Mouse (Mus musculus): ENCODE data around the gene Trim25. TPM values are rescaled to one million over a fixed set of nuclear protein-coding genes. Genes with fewer than 3 reads are reported as not detected.

Gene Trim25
- 24.2 and 27.3 TPM in 2 replicates for polyA plus RNA-seq (2015; fragmentation: Nextera tagmentation; extraction: Ambion mirVana)

DNA sequence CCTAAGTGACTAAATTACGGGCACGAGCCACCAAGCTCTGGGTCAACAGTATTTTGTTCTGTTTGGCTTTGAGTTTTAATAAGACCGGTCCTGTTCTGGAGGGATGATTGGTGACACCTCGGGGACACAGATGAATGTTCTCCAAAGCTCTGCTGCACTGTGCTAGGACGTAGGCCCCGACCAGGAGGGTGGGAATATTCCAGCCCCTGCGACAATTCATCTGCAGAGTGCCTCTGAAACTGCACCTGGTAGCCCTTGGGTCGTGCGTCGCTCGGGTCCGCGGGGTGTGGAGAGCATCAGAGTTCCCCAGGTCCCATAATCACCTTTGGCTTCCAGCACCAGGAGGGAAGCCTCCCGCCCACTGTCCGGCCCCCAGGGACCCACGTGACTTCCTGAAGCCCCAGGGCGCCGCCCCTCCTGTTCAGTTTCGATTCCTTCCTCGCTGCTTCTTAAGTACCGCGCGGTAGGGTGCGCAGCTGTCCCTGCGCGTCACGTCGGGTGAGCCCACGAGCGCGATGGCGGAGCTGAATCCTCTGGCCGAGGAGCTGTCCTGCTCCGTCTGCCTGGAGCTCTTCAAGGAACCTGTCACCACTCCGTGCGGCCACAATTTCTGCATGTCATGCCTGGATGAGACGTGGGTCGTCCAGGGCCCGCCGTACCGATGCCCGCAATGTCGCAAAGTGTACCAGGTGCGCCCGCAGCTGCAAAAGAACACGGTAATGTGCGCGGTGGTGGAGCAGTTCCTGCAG is at the start of gene Trim25:
Gene Trim25 (plus strand): TSS at position 403 of the 749 bp plus-strand sequence.
- Histone ChIP-seq H3K9ac (ENCODE audit: low read length) (peak within 1 kb of the TSS; percentile 87), H3K9me3 (ENCODE audit: control insufficient read depth, low read length) (no peaks in the 10 kb centered on the region), H3K36me3 (ENCODE audit: control insufficient read depth, insufficient read depth, low read length) (no peaks in the 10 kb centered on the region), H3K4me2 (ENCODE audit: low read depth, low read length) (peak within 1 kb of the TSS; percentile 67), H3K4me1 (replicated peaks; ENCODE audit: control insufficient read depth, insufficient read depth, low read length) (peaks cover 28% of the 10 kb centered on the region), H3K27ac (ENCODE audit: low read length) (peak within 1 kb of the TSS; percentile 68), H3K4me3 (ENCODE audit: low read length) (peak within 1 kb of the TSS; percentile 71), H3K27me3 (ENCODE audit: control insufficient read depth, insufficient read depth, low read depth, low read length) (no peaks in the 10 kb centered on the region)
- 2% methylated on average over 48 of the region's 48 CpGs for WGBS
- peak; percentile 97 for ATAC-seq (ENCODE audit: low read depth)

- no peak for ATAC-seq (ENCODE audit: low read depth)
- Histone ChIP-seq H3K27ac (ENCODE audit: low read length) (no peak overlapping the region), H3K27me3 (ENCODE audit: control insufficient read depth, insufficient read depth, low read depth, low read length) (no peaks in the 10 kb centered on the region), H3K9ac (ENCODE audit: low read length) (no peak overlapping the region), H3K4me1 (replicated peaks; ENCODE audit: control insufficient read depth, insufficient read depth, low read length) (no peaks in the 10 kb centered on the region; the same call in 1 of the 2 replicates), H3K36me3 (ENCODE audit: control insufficient read depth, insufficient read depth, low read length) (peaks cover 2% of the 10 kb centered on the region; the same call in 1 of the 2 replicates), H3K9me3 (ENCODE audit: control insufficient read depth, low read length) (no peaks in the 10 kb centered on the region), H3K4me3 (ENCODE audit: low read length) (no peak overlapping the region), H3K4me2 (ENCODE audit: low read depth, low read length) (no peak overlapping the region)
- WGBS: 87% methylated on average over 8 of the region's 8 CpGs
These were observed 49.2 kb upstream of the Trim25 start for GRCm38 (mm10) chr11:88949802-88950639.

GRCm38 (mm10) chr11:88950640-88951250 is 48.4 kb upstream of the Trim25 start:
- no peak for ATAC-seq (ENCODE audit: low read depth)
- 78% methylated on average over 13 of the region's 13 CpGs for WGBS
- Histone ChIP-seq H3K4me1 (replicated peaks; ENCODE audit: control insufficient read depth, insufficient read depth, low read length) (peaks cover 3% of the 10 kb centered on the region; the same call in 1 of the 2 replicates), H3K9me3 (ENCODE audit: control insufficient read depth, low read length) (no peaks in the 10 kb centered on the region), H3K4me2 (ENCODE audit: low read depth, low read length) (no peak overlapping the region), H3K4me3 (ENCODE audit: low read length) (no peak overlapping the region), H3K27me3 (ENCODE audit: control insufficient read depth, insufficient read depth, low read depth, low read length) (no peaks in the 10 kb centered on the region), H3K9ac (ENCODE audit: low read length) (no peak overlapping the region), H3K27ac (ENCODE audit: low read length) (no peak overlapping the region), H3K36me3 (ENCODE audit: control insufficient read depth, insufficient read depth, low read length) (peaks cover 2% of the 10 kb centered on the region; the same call in 1 of the 2 replicates)

GRCm38 (mm10) chr11:88951576-88951975 is 47.6 kb upstream of the Trim25 start:
- Histone ChIP-seq H3K9me3 (ENCODE audit: control insufficient read depth, low read length) (no peaks in the 10 kb centered on the region), H3K27ac (ENCODE audit: low read length) (no peak overlapping the region), H3K27me3 (ENCODE audit: control insufficient read depth, insufficient read depth, low read depth, low read length) (no peaks in the 10 kb centered on the region), H3K36me3 (ENCODE audit: control insufficient read depth, insufficient read depth, low read length) (peaks cover 2% of the 10 kb centered on the region; the same call in 1 of the 2 replicates), H3K4me2 (ENCODE audit: low read depth, low read length) (no peak overlapping the region), H3K4me3 (ENCODE audit: low read length) (no peak overlapping the region), H3K4me1 (replicated peaks; ENCODE audit: control insufficient read depth, insufficient read depth, low read length) (peaks cover 3% of the 10 kb centered on the region; the same call in 1 of the 2 replicates), H3K9ac (ENCODE audit: low read length) (no peak overlapping the region)
- WGBS: 93% methylated on average over 2 of the region's 2 CpGs
- no peak for ATAC-seq (ENCODE audit: low read depth)

GRCm38 (mm10) chr11:88952117-88952516 is 47.1 kb upstream of the Trim25 start:
- no peaks in the 10 kb centered on the region for H3K27me3 ChIP-seq (ENCODE audit: control insufficient read depth, insufficient read depth, low read depth, low read length)
- H3K27ac ChIP-seq (ENCODE audit: low read length): no peak overlapping the region
- no peaks in the 10 kb centered on the region for H3K9me3 ChIP-seq (ENCODE audit: control insufficient read depth, low read length)
- 94% methylated on average over 5 of the region's 5 CpGs for WGBS
- ATAC-seq (ENCODE audit: low read depth): no peak
- H3K4me2 ChIP-seq (ENCODE audit: low read depth, low read length): no peak overlapping the region
- no peak overlapping the region for H3K9ac ChIP-seq (ENCODE audit: low read length)
- H3K4me3 ChIP-seq (ENCODE audit: low read length): no peak overlapping the region
- H3K4me1 ChIP-seq (replicated peaks; ENCODE audit: control insufficient read depth, insufficient read depth, low read length): peaks cover 3% of the 10 kb centered on the region; the same call in 1 of the 2 replicates
- peaks cover 2% of the 10 kb centered on the region; the same call in 1 of the 2 replicates for H3K36me3 ChIP-seq (ENCODE audit: control insufficient read depth, insufficient read depth, low read length)

DNA sequence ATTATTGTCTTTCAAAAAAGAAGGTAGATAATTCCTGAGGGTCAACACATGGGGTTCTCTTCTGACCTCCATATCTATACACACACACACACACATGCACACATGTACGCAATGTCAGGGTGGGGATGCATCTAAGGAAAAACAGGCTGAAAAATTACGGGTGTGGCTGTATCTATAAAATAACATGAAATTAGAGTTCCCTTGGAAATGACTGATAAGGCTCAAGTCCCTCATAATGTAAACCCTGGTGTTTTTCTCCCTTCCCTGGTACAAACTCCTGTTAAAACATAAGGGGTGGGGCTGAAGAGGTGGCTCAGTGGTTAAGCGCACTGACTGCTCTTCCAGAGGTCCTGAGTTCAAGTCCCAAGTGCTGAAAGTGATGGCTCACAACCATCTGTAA is 45.6 kb upstream of the Trim25 start:
- Histone ChIP-seq H3K27me3 (ENCODE audit: control insufficient read depth, insufficient read depth, low read depth, low read length) (no peaks in the 10 kb centered on the region), H3K36me3 (ENCODE audit: control insufficient read depth, insufficient read depth, low read length) (peaks cover 2% of the 10 kb centered on the region; the same call in 1 of the 2 replicates), H3K9ac (ENCODE audit: low read length) (no peak overlapping the region), H3K27ac (ENCODE audit: low read length) (no peak overlapping the region), H3K9me3 (ENCODE audit: control insufficient read depth, low read length) (no peaks in the 10 kb centered on the region), H3K4me2 (ENCODE audit: low read depth, low read length) (no peak overlapping the region), H3K4me3 (ENCODE audit: low read length) (no peak overlapping the region), H3K4me1 (replicated peaks; ENCODE audit: control insufficient read depth, insufficient read depth, low read length) (peaks cover 3% of the 10 kb centered on the region; the same call in 1 of the 2 replicates)
- WGBS: 89% methylated on average over 3 of the region's 3 CpGs
- no peak for ATAC-seq (ENCODE audit: low read depth)

DNA sequence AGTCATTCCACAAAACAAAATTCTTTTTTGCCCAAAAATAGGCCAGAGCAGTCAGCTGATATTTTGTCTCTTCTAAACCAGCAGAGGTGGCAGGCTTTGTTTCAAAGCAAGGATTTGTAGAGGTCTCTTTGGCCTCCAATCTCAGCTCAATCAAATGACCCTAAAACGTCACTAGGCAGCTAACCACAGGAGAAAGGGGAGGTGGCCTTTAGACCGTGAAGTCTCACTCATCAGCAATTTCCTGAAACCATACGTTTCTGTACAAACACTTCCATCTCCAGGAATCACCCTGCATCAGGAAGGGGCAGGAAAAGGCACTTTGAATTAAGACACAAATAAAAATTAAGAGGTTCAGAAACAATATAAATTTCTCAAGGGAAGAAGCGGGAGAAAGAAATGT is 44.4 kb upstream of the Trim25 start:
- Histone ChIP-seq H3K27me3 (ENCODE audit: control insufficient read depth, insufficient read depth, low read depth, low read length) (no peaks in the 10 kb centered on the region), H3K9ac (ENCODE audit: low read length) (peak overlapping the region; percentile 57), H3K4me1 (replicated peaks; ENCODE audit: control insufficient read depth, insufficient read depth, low read length) (peaks cover 3% of the 10 kb centered on the region; the same call in 1 of the 2 replicates), H3K36me3 (ENCODE audit: control insufficient read depth, insufficient read depth, low read length) (peaks cover 2% of the 10 kb centered on the region; the same call in 1 of the 2 replicates), H3K27ac (ENCODE audit: low read length) (peak overlapping the region; percentile 54), H3K4me3 (ENCODE audit: low read length) (peak overlapping the region; percentile 59), H3K4me2 (ENCODE audit: low read depth, low read length) (peak overlapping the region; percentile 53), H3K9me3 (ENCODE audit: control insufficient read depth, low read length) (no peaks in the 10 kb centered on the region)
- peak; percentile 71 for ATAC-seq (ENCODE audit: low read depth)
- 0% methylated on average over 4 of the region's 4 CpGs for WGBS

GRCm38 (mm10) chr11:88955217-88955969 is 43.8 kb upstream of the Trim25 start, which contains the start of gene Scpep1:
Scpep1 (minus strand) TSS chr11:88955465.
- peaks cover 2% of the 10 kb centered on the region; the same call in 1 of the 2 replicates for H3K36me3 ChIP-seq (ENCODE audit: control insufficient read depth, insufficient read depth, low read length)
- H3K27me3 ChIP-seq (ENCODE audit: control insufficient read depth, insufficient read depth, low read depth, low read length): no peaks in the 10 kb centered on the region
- H3K9ac ChIP-seq (ENCODE audit: low read length): peak within 1 kb of the TSS; percentile 57
- H3K4me1 ChIP-seq (replicated peaks; ENCODE audit: control insufficient read depth, insufficient read depth, low read length): peaks cover 3% of the 10 kb centered on the region; the same call in 1 of the 2 replicates
- H3K27ac ChIP-seq (ENCODE audit: low read length): peak within 1 kb of the TSS; percentile 54
- 3% methylated on average over 34 of the region's 34 CpGs for WGBS
- H3K4me2 ChIP-seq (ENCODE audit: low read depth, low read length): peak within 1 kb of the TSS; percentile 53
- peak; percentile 99 for ATAC-seq (ENCODE audit: low read depth)
- H3K9me3 ChIP-seq (ENCODE audit: control insufficient read depth, low read length): no peaks in the 10 kb centered on the region
- H3K4me3 ChIP-seq (ENCODE audit: low read length): peak within 1 kb of the TSS; percentile 59

Measured in lung, embryonic 16.5 days (tissue).